Mouse (Mus musculus): ENCODE results near the gene Gm20388.

DNA sequence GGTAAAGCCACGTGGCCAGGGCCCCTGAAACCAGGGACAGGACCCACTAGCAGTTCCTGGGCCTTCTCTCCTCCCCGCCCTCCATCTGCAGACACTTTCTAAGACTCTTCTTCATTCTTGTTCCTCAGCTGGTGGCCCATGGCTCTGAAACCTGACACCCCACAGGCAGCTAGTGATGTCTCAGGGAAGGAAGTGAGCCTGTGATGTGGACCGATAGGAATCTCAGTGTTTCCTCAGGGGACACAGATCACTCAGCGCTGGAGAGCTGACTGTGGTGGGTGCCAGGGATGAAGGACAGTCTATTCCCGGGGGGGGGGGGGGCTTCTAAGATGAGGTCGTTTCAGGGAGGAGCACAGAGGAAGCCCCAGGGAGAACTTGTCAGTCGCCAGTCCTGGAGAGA lies 1318.9 kb downstream of the Gm20388 start:
- TF ChIP-seq CTCF (IDR thresholded peaks at IDR 0.05; ENCODE audit: borderline replicate concordance, extremely low read depth, insufficient read depth, insufficient read length) (no peak), POLR2A (IDR thresholded peaks at IDR 0.05; ENCODE audit: borderline replicate concordance, extremely low read depth, insufficient read depth, insufficient read length, poor library complexity, severe bottlenecking) (no peak)

Measured in brain, embryonic 14.5 days (tissue).